8 mouse cellular contexts compared by ENCODE assay signal in genomic region chr2:28539949-28540348, GRCm38 (mm10). TPM values are rescaled to one million over a fixed set of nuclear protein-coding genes. Genes with fewer than 3 reads are reported as not detected.
DNase-seq lines count a peak whose midpoint lies in the region; ATAC-seq and TF ChIP-seq lines count a peak whose summit lies in the region.

No protein-coding gene starts in this region.

- H3K36me3 ChIP-seq in embryonic facial prominence, embryonic 10.5 days (replicated peaks), result peaks cover 59% of the 10 kb centered on the region
- H3K36me3 ChIP-seq in midbrain, embryonic 14.5 days (ENCODE audit: control insufficient read depth, insufficient read depth, low read length), result peaks cover 32% of the 10 kb centered on the region

- H3K4me2 ChIP-seq in midbrain, embryonic 14.5 days (ENCODE audit: low read length), result no peak overlapping the region

- peak overlapping the region; percentile 21; the same call in 1 of the 2 replicates for H3K9ac ChIP-seq in midbrain, embryonic 14.5 days (replicated peaks; ENCODE audit: low read length)

- peak overlapping the region; percentile 80 for H3K27ac ChIP-seq in cerebellum, adult 2 months (ENCODE audit: insufficient read depth, low read length)
- H3K27ac ChIP-seq in embryonic facial prominence, embryonic 10.5 days (replicated peaks), result peak overlapping the region; percentile 71
- H3K27ac ChIP-seq in midbrain, embryonic 14.5 days (replicated peaks; ENCODE audit: low read depth, low read length), result peak overlapping the region; percentile 77

- no peak overlapping the region for H3K4me3 ChIP-seq in cerebellum, adult 2 months (replicated peaks; ENCODE audit: insufficient read depth, low read depth, low read length)
- H3K4me3 ChIP-seq in embryonic facial prominence, embryonic 10.5 days, result no peak overlapping the region; the same call in 1 of the 2 replicates
- no peak overlapping the region for H3K4me3 ChIP-seq in midbrain, embryonic 14.5 days (replicated peaks; ENCODE audit: low read depth, low read length)

- ATAC-seq in inflammation-experienced regulatory T-cells, adult 6 months, result peak; percentile 83
- no peak for ATAC-seq in midbrain, embryonic 14.5 days (ENCODE audit: low FRiP score, low TSS enrichment)

- H3K4me1 ChIP-seq in cerebellum, adult 2 months (ENCODE audit: control insufficient read depth, insufficient read depth, low read length), result peaks cover 89% of the 10 kb centered on the region
- H3K4me1 ChIP-seq in embryonic facial prominence, embryonic 10.5 days, result peaks cover 59% of the 10 kb centered on the region
- H3K4me1 ChIP-seq in midbrain, embryonic 14.5 days (ENCODE audit: control insufficient read depth, insufficient read depth, low read length), result peaks cover 54% of the 10 kb centered on the region

- no peak for TF ChIP-seq CTCF in cerebellum, adult 2 months (IDR thresholded peaks at IDR 0.05; ENCODE audit: borderline replicate concordance, insufficient read depth, low read depth, low read length)

- no peaks in the 10 kb centered on the region for H3K27me3 ChIP-seq in cerebellum, adult 2 months (ENCODE audit: control insufficient read depth, insufficient read depth, low read length)
- no peaks in the 10 kb centered on the region for H3K27me3 ChIP-seq in embryonic facial prominence, embryonic 10.5 days (replicated peaks; ENCODE audit: low read depth, poor library complexity, severe bottlenecking)
- H3K27me3 ChIP-seq in midbrain, embryonic 14.5 days (ENCODE audit: control insufficient read depth, insufficient read depth, low read length), result no peaks in the 10 kb centered on the region

- 26% methylated on average over 2 of the region's 2 CpGs for WGBS in cerebellum, adult 2 months
- WGBS in embryonic facial prominence, embryonic 10.5 days, result 81% methylated on average over 2 of the region's 2 CpGs
- WGBS in midbrain, embryonic 14.5 days, result 75% methylated on average over 2 of the region's 2 CpGs

- TF ChIP-seq POLR2A in cerebellum, adult 2 months (IDR thresholded peaks at IDR 0.05; ENCODE audit: borderline replicate concordance, insufficient read depth, low read length), result no peak

- no peak for DNase-seq in cerebellum, adult 2 months
- no peak for DNase-seq in cerebellum, postnatal 14 days
- no peak for DNase-seq in embryonic facial prominence, embryonic 10.5 days (ENCODE audit: low spot score)
- DNase-seq in midbrain, embryonic 14.5 days, result no peak
- DNase-seq in thymus, postnatal 4 days, result peak; percentile 56
- DNase-seq in kidney, adult 11 months, result no peak
- no peak for DNase-seq in urinary bladder, adult 18-20 months (ENCODE audit: low spot score in 2 of 2)

- H3K9me3 ChIP-seq in embryonic facial prominence, embryonic 10.5 days, result no peaks in the 10 kb centered on the region
- H3K9me3 ChIP-seq in midbrain, embryonic 14.5 days (ENCODE audit: control insufficient read depth, low read length), result no peaks in the 10 kb centered on the region

RNA-seq across cellular contexts. Expression of gene Cel, which starts 23.3 kb away (rescaled TPM):
- 0.10 TPM in 2 replicates for polyA plus RNA-seq in cerebellum, adult 2 months (2012; rRNA removed)
- polyA plus RNA-seq in embryonic facial prominence, embryonic 10.5 days (2016; fragmentation: Nextera tagmentation; extraction: Ambion mirVana), result not detected in 2 replicates
- polyA plus RNA-seq in inflammation-experienced regulatory T-cells, adult 6 months (2017; shearing (Covaris generic)), result not detected
- polyA plus RNA-seq in midbrain, embryonic 14.5 days (2014; fragmentation: Nextera tagmentation; extraction: Ambion mirVana), result not detected in 2 replicates

RNA-seq across cellular contexts. Expression of gene Ralgds, which starts 27.0 kb away (rescaled TPM):
- polyA plus RNA-seq in cerebellum, adult 2 months (2012; rRNA removed), result 133 and 151 TPM in 2 replicates
- polyA plus RNA-seq in embryonic facial prominence, embryonic 10.5 days (2016; fragmentation: Nextera tagmentation; extraction: Ambion mirVana), result 36.7 and 44.2 TPM in 2 replicates
- polyA plus RNA-seq in inflammation-experienced regulatory T-cells, adult 6 months (2017; shearing (Covaris generic)), result 1 to 10 TPM; 5.7 to 7.5 (median 5.9) TPM
- 97.9 and 101 TPM in 2 replicates for polyA plus RNA-seq in midbrain, embryonic 14.5 days (2014; fragmentation: Nextera tagmentation; extraction: Ambion mirVana)

RNA-seq across cellular contexts. Expression of gene Gm10134, which starts 34.1 kb away (rescaled TPM):
- 0.48 TPM in 1 of 2 replicates, not detected in the other for polyA plus RNA-seq in cerebellum, adult 2 months (2012; rRNA removed)
- polyA plus RNA-seq in embryonic facial prominence, embryonic 10.5 days (2016; fragmentation: Nextera tagmentation; extraction: Ambion mirVana), result not detected in 2 replicates
- not detected for polyA plus RNA-seq in inflammation-experienced regulatory T-cells, adult 6 months (2017; shearing (Covaris generic))
- polyA plus RNA-seq in midbrain, embryonic 14.5 days (2014; fragmentation: Nextera tagmentation; extraction: Ambion mirVana), result 1.8 TPM in 1 of 2 replicates, not detected in the other

RNA-seq across cellular contexts. Expression of gene Gbgt1, which starts 43.3 kb away (rescaled TPM):
- 1.1 and 1.5 TPM in 2 replicates for polyA plus RNA-seq in cerebellum, adult 2 months (2012; rRNA removed)
- polyA plus RNA-seq in embryonic facial prominence, embryonic 10.5 days (2016; fragmentation: Nextera tagmentation; extraction: Ambion mirVana), result 0.22 TPM in 1 of 2 replicates, not detected in the other
- polyA plus RNA-seq in inflammation-experienced regulatory T-cells, adult 6 months (2017; shearing (Covaris generic)), result not detected
- polyA plus RNA-seq in midbrain, embryonic 14.5 days (2014; fragmentation: Nextera tagmentation; extraction: Ambion mirVana), result 1.3 TPM in 1 of 2 replicates, not detected in the other

RNA-seq across cellular contexts. Expression of gene Gtf3c5, which starts 43.6 kb away (rescaled TPM):
- polyA plus RNA-seq in cerebellum, adult 2 months (2012; rRNA removed), result 32.4 and 32.6 TPM in 2 replicates
- polyA plus RNA-seq in embryonic facial prominence, embryonic 10.5 days (2016; fragmentation: Nextera tagmentation; extraction: Ambion mirVana), result 57.9 and 61.4 TPM in 2 replicates
- polyA plus RNA-seq in inflammation-experienced regulatory T-cells, adult 6 months (2017; shearing (Covaris generic)), result 10 to 100 TPM; 11.3 to 17.4 (median 16.2) TPM
- 30.5 and 31.0 TPM in 2 replicates for polyA plus RNA-seq in midbrain, embryonic 14.5 days (2014; fragmentation: Nextera tagmentation; extraction: Ambion mirVana)
